15 mouse cellular contexts compared by ENCODE assay signal in genomic region chr7:142353854-142354253, GRCm38 (mm10). TPM values are rescaled to one million over a fixed set of nuclear protein-coding genes. Genes with fewer than 3 reads are reported as not detected.
DNase-seq lines count a peak whose midpoint lies in the region; ATAC-seq and TF ChIP-seq lines count a peak whose summit lies in the region.
"Had no signal": no experiment of that assay in that cellular context is flagged by ENCODE, and none has a peak within 500 bp of the region (broad histone marks: within the 10 kb centered on the region; RNA-seq: fewer than 3 reads in every experiment).

No protein-coding gene starts in this region.

- H3K4me2 ChIP-seq in intestine, embryonic 15.5 days (replicated peaks), result no peak overlapping the region
- no peak overlapping the region for H3K4me2 ChIP-seq in intestine, postnatal 0 days (replicated peaks; ENCODE audit: low read depth)
- H3K4me2 ChIP-seq in liver, embryonic 12.5 days, result peak overlapping the region; percentile 58
- no peak overlapping the region for H3K4me2 ChIP-seq in hindbrain, postnatal 0 days (ENCODE audit: low read depth, low read length)
- H3K4me2 ChIP-seq in hindbrain, embryonic 13.5 days, result no peak overlapping the region
- H3K4me2 ChIP-seq: forebrain, embryonic 15.5 days; kidney, embryonic 15.5 days had no signal

- no peak overlapping the region for H3K4me3 ChIP-seq in intestine, embryonic 15.5 days (replicated peaks)
- no peak overlapping the region for H3K4me3 ChIP-seq in intestine, postnatal 0 days (ENCODE audit: low read depth, low read length)
- peak overlapping the region; percentile 16; the same call in 1 of the 2 replicates for H3K4me3 ChIP-seq in liver, embryonic 12.5 days
- H3K4me3 ChIP-seq in midbrain, embryonic 10.5 days, result no peak overlapping the region
- H3K4me3 ChIP-seq in hindbrain, postnatal 0 days (ENCODE audit: low read length), result no peak overlapping the region
- H3K4me3 ChIP-seq in hindbrain, embryonic 13.5 days, result no peak overlapping the region
- H3K4me3 ChIP-seq: forebrain, embryonic 15.5 days; kidney, embryonic 15.5 days; left cerebral cortex, adult 2 months had no signal

- DNase-seq in c-Kit-negative CD71-positive TER-119-positive erythroid progenitor cells, embryonic 14.5 days (ENCODE audit: low read depth, low spot score), result peak; percentile 54
- peak; percentile 41 for DNase-seq in splenic B cell, adult 2 months (ENCODE audit: low read depth, low spot score)
- DNase-seq in midbrain, embryonic 10.5 days (ENCODE audit: low spot score), result no peak
- DNase-seq in hindbrain, postnatal 0 days (ENCODE audit: low spot score), result no peak

- H3K27me3 ChIP-seq in intestine, embryonic 15.5 days (replicated peaks), result no peaks in the 10 kb centered on the region
- no peaks in the 10 kb centered on the region for H3K27me3 ChIP-seq in intestine, postnatal 0 days (replicated peaks; ENCODE audit: control insufficient read depth, insufficient read depth, low read length)
- H3K27me3 ChIP-seq in liver, embryonic 12.5 days (replicated peaks), result 0 out of 2 replicates have a peak, but pooled peaks cover 8% of the 10 kb centered on the region
- H3K27me3 ChIP-seq in splenic B cell, adult 2 months (ENCODE audit: control insufficient read depth, insufficient read depth, low read length, poor library complexity, severe bottlenecking), result no peaks in the 10 kb centered on the region
- peaks cover 18% of the 10 kb centered on the region; the same call in 1 of the 2 replicates for H3K27me3 ChIP-seq in midbrain, embryonic 10.5 days (ENCODE audit: low read depth, poor library complexity, severe bottlenecking)
- H3K27me3 ChIP-seq in hindbrain, postnatal 0 days (ENCODE audit: insufficient read depth, low read length), result no peaks in the 10 kb centered on the region
- peaks cover 6% of the 10 kb centered on the region; the same call in 1 of the 2 replicates for H3K27me3 ChIP-seq in hindbrain, embryonic 13.5 days
- H3K27me3 ChIP-seq: forebrain, embryonic 15.5 days; kidney, embryonic 15.5 days had no signal

- TF ChIP-seq CTCF in intestine, postnatal 0 days (IDR thresholded peaks at IDR 0.05; ENCODE audit: low read depth), result no peak
- TF ChIP-seq CTCF in hindbrain, postnatal 0 days (IDR thresholded peaks at IDR 0.05; ENCODE audit: low read depth), result no peak

- H3K4me1 ChIP-seq in intestine, embryonic 15.5 days (replicated peaks), result peaks cover 11% of the 10 kb centered on the region; the same call in 1 of the 2 replicates
- H3K4me1 ChIP-seq in intestine, postnatal 0 days (replicated peaks; ENCODE audit: control insufficient read depth, insufficient read depth, low read length), result no peaks in the 10 kb centered on the region
- peaks cover 66% of the 10 kb centered on the region for H3K4me1 ChIP-seq in liver, embryonic 12.5 days
- peaks cover 8% of the 10 kb centered on the region for H3K4me1 ChIP-seq in midbrain, embryonic 10.5 days
- 0 out of 2 replicates have a peak, but pooled peaks cover 4% of the 10 kb centered on the region for H3K4me1 ChIP-seq in hindbrain, postnatal 0 days (ENCODE audit: insufficient read depth, low read length)
- H3K4me1 ChIP-seq in hindbrain, embryonic 13.5 days (replicated peaks), result peaks cover 10% of the 10 kb centered on the region

- no peaks in the 10 kb centered on the region for H3K36me3 ChIP-seq in intestine, embryonic 15.5 days
- H3K36me3 ChIP-seq in intestine, postnatal 0 days (ENCODE audit: control insufficient read depth, insufficient read depth), result no peaks in the 10 kb centered on the region
- H3K36me3 ChIP-seq in liver, embryonic 12.5 days, result no peaks in the 10 kb centered on the region
- H3K36me3 ChIP-seq in splenic B cell, adult 2 months (ENCODE audit: control insufficient read depth, insufficient read depth, low read length, poor library complexity, severe bottlenecking), result no peaks in the 10 kb centered on the region
- H3K36me3 ChIP-seq in midbrain, embryonic 10.5 days, result no peaks in the 10 kb centered on the region
- H3K36me3 ChIP-seq in hindbrain, postnatal 0 days (ENCODE audit: insufficient read depth, low read length), result no peaks in the 10 kb centered on the region
- H3K36me3 ChIP-seq in hindbrain, embryonic 13.5 days, result no peaks in the 10 kb centered on the region
- H3K36me3 ChIP-seq: forebrain, embryonic 15.5 days; kidney, embryonic 15.5 days had no signal

- H3K9ac ChIP-seq in intestine, embryonic 15.5 days, result no peak overlapping the region
- no peak overlapping the region for H3K9ac ChIP-seq in intestine, postnatal 0 days (ENCODE audit: low read depth, low read length)
- peak overlapping the region; percentile 59 for H3K9ac ChIP-seq in liver, embryonic 12.5 days
- H3K9ac ChIP-seq in hindbrain, postnatal 0 days (replicated peaks; ENCODE audit: low read length), result no peak overlapping the region
- H3K9ac ChIP-seq in hindbrain, embryonic 13.5 days, result no peak overlapping the region
- H3K9ac ChIP-seq: forebrain, embryonic 15.5 days; kidney, embryonic 15.5 days had no signal

- peak; percentile 68; the same call in 1 of the 2 replicates for ATAC-seq in intestine, embryonic 15.5 days
- no peak for ATAC-seq in intestine, postnatal 0 days
- ATAC-seq in liver, embryonic 12.5 days, result peak; percentile 81
- ATAC-seq in hindbrain, postnatal 0 days, result no peak
- ATAC-seq in hindbrain, embryonic 13.5 days (ENCODE audit: low FRiP score), result no peak
- ATAC-seq: forebrain, embryonic 15.5 days had no signal

- no peak overlapping the region for H3K27ac ChIP-seq in intestine, embryonic 15.5 days
- no peak overlapping the region for H3K27ac ChIP-seq in intestine, postnatal 0 days (ENCODE audit: low read depth, low read length)
- peak overlapping the region; percentile 80 for H3K27ac ChIP-seq in liver, embryonic 12.5 days
- H3K27ac ChIP-seq in midbrain, embryonic 10.5 days (replicated peaks), result no peak overlapping the region
- no peak overlapping the region for H3K27ac ChIP-seq in hindbrain, postnatal 0 days
- no peak overlapping the region for H3K27ac ChIP-seq in hindbrain, embryonic 13.5 days
- H3K27ac ChIP-seq: forebrain, embryonic 15.5 days; kidney, embryonic 15.5 days; left cerebral cortex, adult 2 months; macrophage had no signal

- no peaks in the 10 kb centered on the region for H3K9me3 ChIP-seq in intestine, embryonic 15.5 days
- no peaks in the 10 kb centered on the region for H3K9me3 ChIP-seq in intestine, postnatal 0 days (ENCODE audit: control insufficient read depth)
- no peaks in the 10 kb centered on the region for H3K9me3 ChIP-seq in liver, embryonic 12.5 days (replicated peaks)
- H3K9me3 ChIP-seq in midbrain, embryonic 10.5 days (replicated peaks), result no peaks in the 10 kb centered on the region
- no peaks in the 10 kb centered on the region for H3K9me3 ChIP-seq in hindbrain, postnatal 0 days (ENCODE audit: low read length)
- no peaks in the 10 kb centered on the region for H3K9me3 ChIP-seq in hindbrain, embryonic 13.5 days
- H3K9me3 ChIP-seq: forebrain, embryonic 15.5 days; kidney, embryonic 15.5 days had no signal

- WGBS in intestine, embryonic 15.5 days, result 66% methylated on average over 5 of the region's 5 CpGs
- WGBS in intestine, postnatal 0 days, result 56% methylated on average over 5 of the region's 5 CpGs
- 26% methylated on average over 5 of the region's 5 CpGs for WGBS in liver, embryonic 12.5 days (ENCODE audit: insufficient replicate concordance)
- 79% methylated on average over 5 of the region's 5 CpGs for WGBS in midbrain, embryonic 10.5 days
- 76% methylated on average over 5 of the region's 5 CpGs for WGBS in hindbrain, postnatal 0 days
- 83% methylated on average over 5 of the region's 5 CpGs for WGBS in hindbrain, embryonic 13.5 days

RNA-seq across cellular contexts. Expression of gene Ifitm10, which starts 19.7 kb away (rescaled TPM):
- polyA plus RNA-seq in intestine, embryonic 15.5 days (2015; fragmentation: Nextera tagmentation; extraction: Ambion mirVana), result 1.9 and 2.0 TPM in 2 replicates
- polyA plus RNA-seq in intestine, postnatal 0 days (2015; fragmentation: Nextera tagmentation; extraction: Ambion mirVana), result 1.5 and 1.6 TPM in 2 replicates
- polyA plus RNA-seq in liver, embryonic 12.5 days (2016; fragmentation: Nextera tagmentation; extraction: Ambion mirVana), result 1.5 and 2.5 TPM in 2 replicates
- polyA plus RNA-seq in midbrain, embryonic 10.5 days (2016; fragmentation: Nextera tagmentation; extraction: Ambion mirVana), result 0.41 and 0.50 TPM in 2 replicates
- total RNA-seq in hindbrain, postnatal 0 days (2014; rRNA removed), result 22.7 and 25.4 TPM in 2 replicates
- polyA plus RNA-seq in hindbrain, postnatal 0 days (2015; fragmentation: Nextera tagmentation; extraction: Ambion mirVana), result 17.2 and 19.9 TPM in 2 replicates
- 2.3 and 2.6 TPM in 2 replicates for polyA plus RNA-seq in hindbrain, embryonic 13.5 days (2015; fragmentation: Nextera tagmentation; extraction: Ambion mirVana)
- polyA plus RNA-seq: macrophage had no signal

RNA-seq across cellular contexts. Expression of gene Gm49369, which starts 28.6 kb away (rescaled TPM):
- 1.2 and 1.9 TPM in 2 replicates for polyA plus RNA-seq in intestine, embryonic 15.5 days (2015; fragmentation: Nextera tagmentation; extraction: Ambion mirVana)
- not detected in 2 replicates for polyA plus RNA-seq in intestine, postnatal 0 days (2015; fragmentation: Nextera tagmentation; extraction: Ambion mirVana)
- polyA plus RNA-seq in liver, embryonic 12.5 days (2016; fragmentation: Nextera tagmentation; extraction: Ambion mirVana), result 1.4 TPM in 1 of 2 replicates, not detected in the other
- 0.75 TPM in 1 of 2 replicates, not detected in the other for polyA plus RNA-seq in midbrain, embryonic 10.5 days (2016; fragmentation: Nextera tagmentation; extraction: Ambion mirVana)
- total RNA-seq in hindbrain, postnatal 0 days (2014; rRNA removed), result 1.0 TPM in 1 of 2 replicates, not detected in the other
- polyA plus RNA-seq in hindbrain, postnatal 0 days (2015; fragmentation: Nextera tagmentation; extraction: Ambion mirVana), result 2.1 and 2.9 TPM in 2 replicates
- polyA plus RNA-seq in hindbrain, embryonic 13.5 days (2015; fragmentation: Nextera tagmentation; extraction: Ambion mirVana), result 0.36 TPM in 1 of 2 replicates, not detected in the other
- polyA plus RNA-seq: heart, embryonic 14.5 days; small intestine, adult 2 months had no signal

RNA-seq across cellular contexts. Expression of gene Ctsd, which starts 34.0 kb away (rescaled TPM):
- polyA plus RNA-seq in intestine, embryonic 15.5 days (2015; fragmentation: Nextera tagmentation; extraction: Ambion mirVana), result 282 and 329 TPM in 2 replicates
- polyA plus RNA-seq in intestine, postnatal 0 days (2015; fragmentation: Nextera tagmentation; extraction: Ambion mirVana), result 479 and 496 TPM in 2 replicates
- 289 and 295 TPM in 2 replicates for polyA plus RNA-seq in liver, embryonic 12.5 days (2016; fragmentation: Nextera tagmentation; extraction: Ambion mirVana)
- polyA plus RNA-seq in midbrain, embryonic 10.5 days (2016; fragmentation: Nextera tagmentation; extraction: Ambion mirVana), result 145 and 171 TPM in 2 replicates
- total RNA-seq in hindbrain, postnatal 0 days (2014; rRNA removed), result 638 and 755 TPM in 2 replicates
- polyA plus RNA-seq in hindbrain, postnatal 0 days (2015; fragmentation: Nextera tagmentation; extraction: Ambion mirVana), result 400 and 402 TPM in 2 replicates
- polyA plus RNA-seq in hindbrain, embryonic 13.5 days (2015; fragmentation: Nextera tagmentation; extraction: Ambion mirVana), result 270 and 293 TPM in 2 replicates

RNA-seq across cellular contexts. Expression of gene Krtap5-4, which starts 50.5 kb away (rescaled TPM):
- not detected in 2 replicates for polyA plus RNA-seq in intestine, embryonic 15.5 days (2015; fragmentation: Nextera tagmentation; extraction: Ambion mirVana)
- not detected in 2 replicates for polyA plus RNA-seq in intestine, postnatal 0 days (2015; fragmentation: Nextera tagmentation; extraction: Ambion mirVana)
- polyA plus RNA-seq in liver, embryonic 12.5 days (2016; fragmentation: Nextera tagmentation; extraction: Ambion mirVana), result not detected in 2 replicates
- not detected in 2 replicates for polyA plus RNA-seq in midbrain, embryonic 10.5 days (2016; fragmentation: Nextera tagmentation; extraction: Ambion mirVana)
- total RNA-seq in hindbrain, postnatal 0 days (2014; rRNA removed), result not detected in 2 replicates
- polyA plus RNA-seq in hindbrain, postnatal 0 days (2015; fragmentation: Nextera tagmentation; extraction: Ambion mirVana), result not detected in 2 replicates
- not detected in 2 replicates for polyA plus RNA-seq in hindbrain, embryonic 13.5 days (2015; fragmentation: Nextera tagmentation; extraction: Ambion mirVana)
- total RNA-seq: left cerebral cortex, adult 2 months had no signal
- polyA plus RNA-seq: forebrain, embryonic 15.5 days; kidney, embryonic 15.5 days; macrophage; neural tube, embryonic 14.5 days; small intestine, adult 2 months had no signal

RNA-seq across cellular contexts. Expression of gene Krtap5-1, which starts 56.9 kb away (rescaled TPM):
- not detected in 2 replicates for polyA plus RNA-seq in intestine, embryonic 15.5 days (2015; fragmentation: Nextera tagmentation; extraction: Ambion mirVana)
- not detected in 2 replicates for polyA plus RNA-seq in intestine, postnatal 0 days (2015; fragmentation: Nextera tagmentation; extraction: Ambion mirVana)
- not detected in 2 replicates for polyA plus RNA-seq in liver, embryonic 12.5 days (2016; fragmentation: Nextera tagmentation; extraction: Ambion mirVana)
- not detected in 2 replicates for polyA plus RNA-seq in midbrain, embryonic 10.5 days (2016; fragmentation: Nextera tagmentation; extraction: Ambion mirVana)
- not detected in 2 replicates for total RNA-seq in hindbrain, postnatal 0 days (2014; rRNA removed)
- not detected in 2 replicates for polyA plus RNA-seq in hindbrain, postnatal 0 days (2015; fragmentation: Nextera tagmentation; extraction: Ambion mirVana)
- polyA plus RNA-seq in hindbrain, embryonic 13.5 days (2015; fragmentation: Nextera tagmentation; extraction: Ambion mirVana), result not detected in 2 replicates
- total RNA-seq: left cerebral cortex, adult 2 months had no signal
- polyA plus RNA-seq: forebrain, embryonic 15.5 days; heart, embryonic 14.5 days; kidney, embryonic 15.5 days; macrophage; neural tube, embryonic 14.5 days; small intestine, adult 2 months had no signal

Comparison
In these comparisons a context has a peak if more than half of its experiments do, and no peak if none do; other contexts are left out.
1. ATAC-seq: peak in intestine, embryonic 15.5 days (single experiment) and liver, embryonic 12.5 days (single experiment); none in intestine, postnatal 0 days (single experiment), hindbrain, postnatal 0 days (single experiment) and hindbrain, embryonic 13.5 days (single experiment).
2. DNase-seq: peak in c-Kit-negative CD71-positive TER-119-positive erythroid progenitor cells, embryonic 14.5 days (single experiment) and splenic B cell, adult 2 months (single experiment); none in midbrain, embryonic 10.5 days (single experiment) and hindbrain, postnatal 0 days (single experiment).